Mouse (Mus musculus) retina, embryonic 14.5 days (tissue): ENCODE measurements around the gene Sars2.
A peak's percentile ranks its signal among the peaks of the same experiment; 100 is the strongest.

Source experiments
- DNase-seq: peaks from one replicate; pipeline ENCODE4 v3.0.0-alpha.2; 2015; ENCODE audit warnings: low spot score

Sars2 gene

GRCm38 (mm10) chr7:28727649-28728340 is 14.0 kb upstream of the Sars2 start:
- DNase-seq = peak; percentile 36

GRCm38 (mm10) chr7:28732341-28733142 is 9.2 kb upstream of the Sars2 start:
- peak; percentile 88 for DNase-seq

- DNase-seq = no peak
Observed at GRCm38 (mm10) chr7:28733211-28733610, 8.6 kb upstream of the Sars2 start.

GRCm38 (mm10) chr7:28735701-28736100 is 6.1 kb upstream of the Sars2 start:
- no peak for DNase-seq

- DNase-seq = no peak
Observed at GRCm38 (mm10) chr7:28739829-28740228, 2.0 kb upstream of the Sars2 start.

- DNase-seq = no peak
Observed at GRCm38 (mm10) chr7:28740949-28741348, 843 bp upstream of the Sars2 start.

- no peak for DNase-seq
Observed at GRCm38 (mm10) chr7:28741368-28741708, 454 bp upstream of the Sars2 start.

GRCm38 (mm10) chr7:28749935-28750334 is 8.1 kb downstream of the Sars2 start:
- no peak for DNase-seq

- DNase-seq = no peak
Observed at GRCm38 (mm10) chr7:28756079-28756478, 14.3 kb downstream of the Sars2 start, which contains the start of gene Ccer2. Gene Ccer2 (plus strand): TSS chr7:28756174.

GRCm38 (mm10) chr7:28758623-28759022 is 16.8 kb downstream of the Sars2 start:
- DNase-seq = no peak

- no peak for DNase-seq
Observed at GRCm38 (mm10) chr7:28761907-28762306, 20.1 kb downstream of the Sars2 start.

GRCm38 (mm10) chr7:28765211-28765610 is 23.4 kb downstream of the Sars2 start:
- DNase-seq = no peak

GRCm38 (mm10) chr7:28766173-28766879 is 24.5 kb downstream of the Sars2 start, which contains the start of gene Sirt2:
Gene Sirt2 (plus strand): TSS chr7:28766735.
- peak; percentile 99 for DNase-seq

GRCm38 (mm10) chr7:28766910-28767309 is 25.1 kb downstream of the Sars2 start:
- DNase-seq = no peak

GRCm38 (mm10) chr7:28767462-28767965 is 25.7 kb downstream of the Sars2 start, which contains the start of gene Nfkbib:
Gene Nfkbib (minus strand): TSS chr7:28767512.
- no peak for DNase-seq

- DNase-seq = no peak
Observed at GRCm38 (mm10) chr7:28769414-28769958, 27.7 kb downstream of the Sars2 start.

- no peak for DNase-seq
Observed at GRCm38 (mm10) chr7:28770309-28770708, 28.5 kb downstream of the Sars2 start.

- DNase-seq = no peak
Observed at GRCm38 (mm10) chr7:28771867-28772266, 30.1 kb downstream of the Sars2 start.

GRCm38 (mm10) chr7:28773163-28773562 is 31.4 kb downstream of the Sars2 start:
- no peak for DNase-seq

GRCm38 (mm10) chr7:28774164-28774563 is 32.4 kb downstream of the Sars2 start:
- no peak for DNase-seq

- no peak for DNase-seq
Observed at GRCm38 (mm10) chr7:28775129-28775528, 33.3 kb downstream of the Sars2 start.

- DNase-seq = no peak
Observed at GRCm38 (mm10) chr7:28778825-28779224, 37.0 kb downstream of the Sars2 start.
